Mouse (Mus musculus) urinary bladder, postnatal 10 days (tissue): Measurements from ENCODE around the gene Cops4.

Experiments
- DNase-seq: peaks from one replicate; pipeline ENCODE4 v3.0.0; 2022; ENCODE audit warnings: low spot score

The Cops4 gene

GRCm38 (mm10) chr5:100581622-100582434, 63.7 kb downstream of the Cops4 start:
- no peak for DNase-seq

GRCm38 (mm10) chr5:100582435-100582826, 64.3 kb downstream of the Cops4 start:
- DNase-seq, result no peak

- DNase-seq, result no peak
Measured at GRCm38 (mm10) chr5:100583066-100583465, 65.0 kb downstream of the Cops4 start.

- no peak for DNase-seq
Measured at GRCm38 (mm10) chr5:100585206-100585644, 67.1 kb downstream of the Cops4 start.

GRCm38 (mm10) chr5:100585657-100586056, 67.5 kb downstream of the Cops4 start:
- DNase-seq, result no peak

DNA sequence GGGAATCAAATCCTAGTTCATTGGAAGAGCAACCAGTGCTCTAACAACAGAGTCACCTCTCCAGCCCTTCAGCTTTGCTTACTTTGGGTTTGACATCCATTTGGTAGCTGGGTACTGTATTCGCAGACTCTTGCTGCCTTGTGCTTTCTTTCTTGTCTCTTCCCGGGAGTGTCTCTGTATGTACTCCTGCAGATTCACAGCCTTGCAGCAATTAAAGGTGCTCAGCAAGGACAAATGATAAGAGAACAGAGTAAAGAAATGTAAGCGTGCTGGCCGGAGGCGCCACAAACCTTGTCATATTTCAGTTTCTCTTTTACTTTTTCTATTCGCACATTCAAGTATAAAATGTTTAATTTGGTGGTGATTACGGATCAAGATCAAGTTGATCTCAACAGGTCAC, 69.0 kb downstream of the Cops4 start:
- DNase-seq, result no peak

DNA sequence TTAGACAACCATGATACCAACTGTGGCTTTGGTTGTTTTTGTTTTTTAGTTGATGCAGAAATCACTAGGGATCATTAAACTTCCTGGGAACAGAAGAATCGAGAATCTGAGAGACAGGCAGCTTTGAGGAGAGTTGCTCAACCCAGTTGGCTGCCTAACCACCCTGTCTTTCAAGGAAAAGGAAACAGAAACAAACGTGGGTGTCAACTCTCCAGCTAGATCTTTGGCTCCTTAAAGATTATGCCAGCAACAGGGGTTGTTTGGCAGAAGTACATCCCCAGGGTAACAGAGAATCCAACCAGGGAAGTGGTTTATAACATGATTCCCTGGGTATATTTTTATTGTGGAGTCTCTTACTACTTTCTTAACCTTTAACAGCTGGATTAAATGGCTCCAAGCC, 69.5 kb downstream of the Cops4 start:
- no peak for DNase-seq

DNA sequence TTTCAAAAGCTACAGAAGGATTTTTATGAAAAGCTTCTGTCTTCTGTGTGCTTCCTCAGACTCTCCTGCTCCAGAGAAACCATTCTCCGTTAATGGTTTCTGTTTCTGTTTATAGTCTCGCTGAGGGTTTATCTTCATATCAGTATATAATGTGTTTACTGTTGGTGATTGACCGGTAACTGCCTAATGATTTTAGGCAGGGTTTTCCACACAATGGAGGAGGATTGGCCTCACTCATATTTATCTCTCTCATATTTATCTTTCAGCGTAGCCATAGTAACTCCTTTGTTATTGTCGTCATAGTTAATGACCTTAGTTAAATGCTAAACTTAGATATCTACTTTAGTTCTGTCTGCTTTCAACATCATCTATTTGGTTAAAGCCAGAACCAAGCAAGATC, 72.4 kb downstream of the Cops4 start:
- no peak for DNase-seq

DNA sequence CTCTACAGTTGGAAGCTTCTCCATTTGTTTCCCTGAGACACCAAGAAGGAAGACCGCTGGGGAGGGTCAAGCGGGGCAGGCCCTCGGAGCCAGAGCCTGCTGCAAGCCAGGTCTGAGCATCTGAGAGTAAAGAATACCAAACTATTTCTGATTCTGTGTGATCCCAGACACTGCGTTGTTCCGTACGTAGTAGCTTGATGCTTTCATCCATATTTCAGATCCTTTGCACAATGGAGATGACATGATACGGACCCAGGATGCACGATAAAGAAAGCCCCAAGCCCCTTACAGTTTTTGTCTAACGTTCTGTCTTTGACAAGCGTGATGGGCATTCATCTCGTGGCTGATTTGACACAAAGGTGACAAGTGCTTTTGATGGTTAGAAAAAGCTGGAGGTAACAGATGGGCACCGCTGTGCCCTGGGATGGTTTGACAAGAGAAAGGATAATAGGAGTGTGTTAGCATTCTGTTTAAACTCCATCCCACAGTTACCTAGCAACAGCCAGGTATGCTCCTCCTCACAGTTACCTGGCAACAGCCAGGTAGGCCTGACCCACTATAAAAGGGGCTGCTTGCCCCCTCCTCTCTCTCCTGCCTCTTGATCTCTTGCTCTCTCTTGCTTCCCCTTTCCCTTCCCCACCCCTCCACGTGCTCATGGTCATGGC, 76.8 kb downstream of the Cops4 start:
- DNase-seq, result no peak

GRCm38 (mm10) chr5:100595999-100596398, 77.9 kb downstream of the Cops4 start:
- no peak for DNase-seq
